Mouse (Mus musculus): ENCODE measurements at regions not wholly inside any gene's neighbourhood (a gene's known extent, or its start where the extent isn't known, plus 50 kb on each side); places are given as distances from the start of the nearest gene placed in this dataset.

GRCm38 (mm10) chr16:93151652-93152051 is 325.7 kb upstream of the Runx1 start:
- Histone ChIP-seq H3K27ac (replicated peaks) (no peak overlapping the region), H3K9ac (no peak overlapping the region), H3K9me3 (replicated peaks) (no peaks in the 10 kb centered on the region), H3K27me3 (no peaks in the 10 kb centered on the region), H3K36me3 (no peaks in the 10 kb centered on the region), H3K4me1 (peaks cover 11% of the 10 kb centered on the region), H3K4me3 (replicated peaks) (no peak overlapping the region), H3K4me2 (replicated peaks) (no peak overlapping the region)
- ATAC-seq (ENCODE audit: insufficient number of reproducible peaks, low FRiP score, low TSS enrichment, low read depth) = no peak
- 97% methylated on average over 2 of the region's 2 CpGs for WGBS

- H3K9ac ChIP-seq = no peak overlapping the region
- peaks cover 11% of the 10 kb centered on the region for H3K4me1 ChIP-seq
- no peak for ATAC-seq (ENCODE audit: insufficient number of reproducible peaks, low FRiP score, low TSS enrichment, low read depth)
- H3K36me3 ChIP-seq = no peaks in the 10 kb centered on the region
- H3K4me2 ChIP-seq (replicated peaks) = no peak overlapping the region
- H3K27ac ChIP-seq (replicated peaks) = no peak overlapping the region
- H3K27me3 ChIP-seq = no peaks in the 10 kb centered on the region
- no peak overlapping the region for H3K4me3 ChIP-seq (replicated peaks)
- H3K9me3 ChIP-seq (replicated peaks) = no peaks in the 10 kb centered on the region
- 43% methylated on average over 12 of the region's 12 CpGs for WGBS
Observed at GRCm38 (mm10) chr16:93150451-93150850, 324.5 kb upstream of the Runx1 start.

- Histone ChIP-seq H3K4me2 (replicated peaks) (no peak overlapping the region), H3K27me3 (no peaks in the 10 kb centered on the region), H3K9me3 (replicated peaks) (no peaks in the 10 kb centered on the region), H3K9ac (no peak overlapping the region), H3K4me3 (replicated peaks) (no peak overlapping the region), H3K27ac (replicated peaks) (no peak overlapping the region), H3K4me1 (peaks cover under 1% of the 10 kb centered on the region), H3K36me3 (no peaks in the 10 kb centered on the region)
- 86% methylated on average over 5 of the region's 5 CpGs for WGBS
- ATAC-seq (ENCODE audit: insufficient number of reproducible peaks, low FRiP score, low TSS enrichment, low read depth) = no peak
Observed at GRCm38 (mm10) chr16:93147525-93148222, 321.7 kb upstream of the Runx1 start.

GRCm38 (mm10) chr16:93146812-93147211 is 320.9 kb upstream of the Runx1 start:
- no peaks in the 10 kb centered on the region for H3K36me3 ChIP-seq
- no peak overlapping the region for H3K9ac ChIP-seq
- H3K4me1 ChIP-seq = no peaks in the 10 kb centered on the region; the same call in 1 of the 2 replicates
- 83% methylated on average over 3 of the region's 3 CpGs for WGBS
- H3K9me3 ChIP-seq (replicated peaks) = no peaks in the 10 kb centered on the region
- H3K4me2 ChIP-seq (replicated peaks) = no peak overlapping the region
- ATAC-seq (ENCODE audit: insufficient number of reproducible peaks, low FRiP score, low TSS enrichment, low read depth) = no peak
- no peaks in the 10 kb centered on the region for H3K27me3 ChIP-seq
- H3K27ac ChIP-seq (replicated peaks) = no peak overlapping the region
- no peak overlapping the region for H3K4me3 ChIP-seq (replicated peaks)

- Histone ChIP-seq H3K36me3 (no peaks in the 10 kb centered on the region), H3K4me1 (no peaks in the 10 kb centered on the region; the same call in 1 of the 2 replicates), H3K27ac (replicated peaks) (no peak overlapping the region), H3K9ac (no peak overlapping the region), H3K4me2 (replicated peaks) (no peak overlapping the region), H3K27me3 (no peaks in the 10 kb centered on the region), H3K9me3 (replicated peaks) (no peaks in the 10 kb centered on the region), H3K4me3 (replicated peaks) (no peak overlapping the region)
- WGBS = 75% methylated on average over 3 of the region's 3 CpGs
- ATAC-seq (ENCODE audit: insufficient number of reproducible peaks, low FRiP score, low TSS enrichment, low read depth) = no peak
Observed at GRCm38 (mm10) chr16:93145617-93146016, 319.7 kb upstream of the Runx1 start.

- Histone ChIP-seq H3K9ac (no peak overlapping the region), H3K36me3 (no peaks in the 10 kb centered on the region), H3K4me3 (replicated peaks) (no peak overlapping the region), H3K9me3 (replicated peaks) (no peaks in the 10 kb centered on the region), H3K27me3 (no peaks in the 10 kb centered on the region), H3K27ac (replicated peaks) (no peak overlapping the region), H3K4me1 (no peaks in the 10 kb centered on the region), H3K4me2 (replicated peaks) (no peak overlapping the region)
- 85% methylated on average over 5 of the region's 5 CpGs for WGBS
- ATAC-seq (ENCODE audit: insufficient number of reproducible peaks, low FRiP score, low TSS enrichment, low read depth) = no peak
Observed at GRCm38 (mm10) chr16:93144033-93144432, 318.1 kb upstream of the Runx1 start.

GRCm38 (mm10) chr16:93143164-93143563 is 317.2 kb upstream of the Runx1 start:
- H3K4me3 ChIP-seq (replicated peaks) = no peak overlapping the region
- ATAC-seq (ENCODE audit: insufficient number of reproducible peaks, low FRiP score, low TSS enrichment, low read depth) = no peak
- H3K9ac ChIP-seq = no peak overlapping the region
- no peak overlapping the region for H3K4me2 ChIP-seq (replicated peaks)
- 50% methylated on average over 10 of the region's 10 CpGs for WGBS
- H3K27ac ChIP-seq (replicated peaks) = no peak overlapping the region
- H3K36me3 ChIP-seq = no peaks in the 10 kb centered on the region
- no peaks in the 10 kb centered on the region for H3K27me3 ChIP-seq
- no peaks in the 10 kb centered on the region for H3K4me1 ChIP-seq
- no peaks in the 10 kb centered on the region for H3K9me3 ChIP-seq (replicated peaks)

GRCm38 (mm10) chr16:93141967-93142366 is 316.0 kb upstream of the Runx1 start:
- H3K4me1 ChIP-seq = no peaks in the 10 kb centered on the region
- H3K4me3 ChIP-seq (replicated peaks) = no peak overlapping the region
- ATAC-seq (ENCODE audit: insufficient number of reproducible peaks, low FRiP score, low TSS enrichment, low read depth) = no peak
- H3K27me3 ChIP-seq = 0 out of 2 replicates have a peak, but pooled peaks cover 4% of the 10 kb centered on the region
- no peak overlapping the region for H3K4me2 ChIP-seq (replicated peaks)
- WGBS = 47% methylated on average over 6 of the region's 6 CpGs
- H3K36me3 ChIP-seq = no peaks in the 10 kb centered on the region
- H3K27ac ChIP-seq (replicated peaks) = no peak overlapping the region
- no peaks in the 10 kb centered on the region for H3K9me3 ChIP-seq (replicated peaks)
- no peak overlapping the region for H3K9ac ChIP-seq

- no peaks in the 10 kb centered on the region for H3K36me3 ChIP-seq
- ATAC-seq (ENCODE audit: insufficient number of reproducible peaks, low FRiP score, low TSS enrichment, low read depth) = no peak
Observed at GRCm38 (mm10) chr16:93140535-93141110, 314.7 kb upstream of the Runx1 start.

GRCm38 (mm10) chr16:93137249-93137648 is 311.3 kb upstream of the Runx1 start:
- WGBS = 38% methylated on average over 1 of the region's 1 CpGs
- Histone ChIP-seq H3K4me2 (replicated peaks) (no peak overlapping the region), H3K36me3 (no peaks in the 10 kb centered on the region), H3K4me1 (no peaks in the 10 kb centered on the region), H3K4me3 (replicated peaks) (no peak overlapping the region), H3K27me3 (0 out of 2 replicates have a peak, but pooled peaks cover 4% of the 10 kb centered on the region), H3K9ac (no peak overlapping the region), H3K27ac (replicated peaks) (no peak overlapping the region), H3K9me3 (replicated peaks) (no peaks in the 10 kb centered on the region)
- ATAC-seq (ENCODE audit: insufficient number of reproducible peaks, low FRiP score, low TSS enrichment, low read depth) = no peak

More at GRCm38 (mm10) chr16:93140535-93141110, 314.7 kb upstream of the Runx1 start:
- 0 out of 2 replicates have a peak, but pooled peaks cover 4% of the 10 kb centered on the region for H3K27me3 ChIP-seq
- no peaks in the 10 kb centered on the region for H3K9me3 ChIP-seq (replicated peaks)
- H3K4me3 ChIP-seq (replicated peaks) = no peak overlapping the region
- H3K4me2 ChIP-seq (replicated peaks) = no peak overlapping the region
- H3K4me1 ChIP-seq = no peaks in the 10 kb centered on the region
- no peak overlapping the region for H3K27ac ChIP-seq (replicated peaks)
- 61% methylated on average over 15 of the region's 15 CpGs for WGBS
- H3K9ac ChIP-seq = no peak overlapping the region

GRCm38 (mm10) chr16:93131404-93131803 is 305.5 kb upstream of the Runx1 start:
- Histone ChIP-seq H3K27ac (replicated peaks) (no peak overlapping the region), H3K36me3 (no peaks in the 10 kb centered on the region), H3K4me1 (no peaks in the 10 kb centered on the region), H3K9ac (no peak overlapping the region), H3K4me3 (replicated peaks) (no peak overlapping the region), H3K27me3 (no peaks in the 10 kb centered on the region), H3K4me2 (replicated peaks) (no peak overlapping the region), H3K9me3 (replicated peaks) (no peaks in the 10 kb centered on the region)
- ATAC-seq (ENCODE audit: insufficient number of reproducible peaks, low FRiP score, low TSS enrichment, low read depth) = no peak
- WGBS = 88% methylated on average over 5 of the region's 5 CpGs

- Histone ChIP-seq H3K4me2 (replicated peaks) (no peak overlapping the region), H3K27me3 (no peaks in the 10 kb centered on the region), H3K36me3 (no peaks in the 10 kb centered on the region), H3K4me1 (no peaks in the 10 kb centered on the region), H3K27ac (replicated peaks) (no peak overlapping the region), H3K9me3 (replicated peaks) (no peaks in the 10 kb centered on the region), H3K4me3 (replicated peaks) (no peak overlapping the region), H3K9ac (no peak overlapping the region)
- 89% methylated on average over 6 of the region's 6 CpGs for WGBS
- no peak for ATAC-seq (ENCODE audit: insufficient number of reproducible peaks, low FRiP score, low TSS enrichment, low read depth)
Observed at GRCm38 (mm10) chr16:93130622-93131021, 304.7 kb upstream of the Runx1 start.
